Mouse (Mus musculus): ENCODE measurements around the gene Rel. TPM values are rescaled to one million over a fixed set of nuclear protein-coding genes. Genes with fewer than 3 reads are reported as not detected.
"Not testable (repeated sequence)": the region's sequence is repeated elsewhere in the genome, so short reads cannot be mapped to it uniquely, and the experiment has no call there.

Rel gene
- polyA plus RNA-seq, 1 experiment: 1.5 TPM

- no peaks in the 10 kb centered on the region for H3K27me3 ChIP-seq (ENCODE audit: control insufficient read depth, insufficient read depth, low read length)
- WGBS: 95% methylated on average over 1 of the region's 1 CpGs
- H3K4me1 ChIP-seq (ENCODE audit: control insufficient read depth, insufficient read depth, low read length): peaks cover 3% of the 10 kb centered on the region
- H3K27ac ChIP-seq (ENCODE audit: insufficient read depth, low read length): no peak overlapping the region
- DNase-seq: no peak
- TF ChIP-seq POLR2A (IDR thresholded peaks at IDR 0.05; ENCODE audit: borderline replicate concordance, insufficient read depth, low read length) (no peak), CTCF (IDR thresholded peaks at IDR 0.05; ENCODE audit: borderline replicate concordance, insufficient read depth, low read depth, low read length) (no peak)
- H3K4me3 ChIP-seq (replicated peaks; ENCODE audit: insufficient read depth, low read depth, low read length): no peak overlapping the region
Measured at GRCm38 (mm10) chr11:23767928-23768327, 2.8 kb downstream of the Rel start.

- not testable (repeated sequence) for H3K27me3 ChIP-seq (ENCODE audit: control insufficient read depth, insufficient read depth, low read length); H3K4me1 ChIP-seq (ENCODE audit: control insufficient read depth, insufficient read depth, low read length); DNase-seq; H3K4me3 ChIP-seq (replicated peaks; ENCODE audit: insufficient read depth, low read depth, low read length); H3K27ac ChIP-seq (ENCODE audit: insufficient read depth, low read length)
- WGBS: 95% methylated on average over 5 of the region's 5 CpGs
Measured at GRCm38 (mm10) chr11:23767369-23767768, 3.4 kb downstream of the Rel start.

- H3K27me3 ChIP-seq (ENCODE audit: control insufficient read depth, insufficient read depth, low read length): no peaks in the 10 kb centered on the region
- WGBS: 97% methylated on average over 2 of the region's 2 CpGs
- TF ChIP-seq CTCF (IDR thresholded peaks at IDR 0.05; ENCODE audit: borderline replicate concordance, insufficient read depth, low read depth, low read length): no peak
- no peak for TF ChIP-seq POLR2A (IDR thresholded peaks at IDR 0.05; ENCODE audit: borderline replicate concordance, insufficient read depth, low read length)
- no peak for DNase-seq
- no peak overlapping the region for H3K27ac ChIP-seq (ENCODE audit: insufficient read depth, low read length)
- H3K4me3 ChIP-seq (replicated peaks; ENCODE audit: insufficient read depth, low read depth, low read length): no peak overlapping the region
- no peaks in the 10 kb centered on the region for H3K4me1 ChIP-seq (ENCODE audit: control insufficient read depth, insufficient read depth, low read length)
Measured at GRCm38 (mm10) chr11:23762635-23763034, 8.1 kb downstream of the Rel start.

- 91% methylated on average over 2 of the region's 2 CpGs for WGBS
- Histone ChIP-seq H3K27ac (ENCODE audit: insufficient read depth, low read length) (no peak overlapping the region), H3K4me1 (ENCODE audit: control insufficient read depth, insufficient read depth, low read length) (no peaks in the 10 kb centered on the region), H3K27me3 (ENCODE audit: control insufficient read depth, insufficient read depth, low read length) (no peaks in the 10 kb centered on the region), H3K4me3 (replicated peaks; ENCODE audit: insufficient read depth, low read depth, low read length) (no peak overlapping the region)
- TF ChIP-seq CTCF (IDR thresholded peaks at IDR 0.05; ENCODE audit: borderline replicate concordance, insufficient read depth, low read depth, low read length) (no peak), POLR2A (IDR thresholded peaks at IDR 0.05; ENCODE audit: borderline replicate concordance, insufficient read depth, low read length) (no peak)
- no peak for DNase-seq
Measured at GRCm38 (mm10) chr11:23758218-23758617, 12.6 kb downstream of the Rel start.

GRCm38 (mm10) chr11:23754329-23754728, 16.4 kb downstream of the Rel start:
- TF ChIP-seq POLR2A (IDR thresholded peaks at IDR 0.05; ENCODE audit: borderline replicate concordance, insufficient read depth, low read length): no peak
- no peaks in the 10 kb centered on the region for H3K27me3 ChIP-seq (ENCODE audit: control insufficient read depth, insufficient read depth, low read length)
- DNase-seq: no peak
- no peak overlapping the region for H3K27ac ChIP-seq (ENCODE audit: insufficient read depth, low read length)
- H3K4me1 ChIP-seq (ENCODE audit: control insufficient read depth, insufficient read depth, low read length): no peaks in the 10 kb centered on the region
- H3K4me3 ChIP-seq (replicated peaks; ENCODE audit: insufficient read depth, low read depth, low read length): no peak overlapping the region

GRCm38 (mm10) chr11:23753136-23753710, 17.5 kb downstream of the Rel start:
- no peak overlapping the region for H3K27ac ChIP-seq (ENCODE audit: insufficient read depth, low read length)
- 100% methylated on average over 1 of the region's 1 CpGs for WGBS
- H3K4me3 ChIP-seq (replicated peaks; ENCODE audit: insufficient read depth, low read depth, low read length): no peak overlapping the region
- TF ChIP-seq POLR2A (IDR thresholded peaks at IDR 0.05; ENCODE audit: borderline replicate concordance, insufficient read depth, low read length) (no peak), CTCF (IDR thresholded peaks at IDR 0.05; ENCODE audit: borderline replicate concordance, insufficient read depth, low read depth, low read length) (no peak)
- no peak for DNase-seq
- H3K27me3 ChIP-seq (ENCODE audit: control insufficient read depth, insufficient read depth, low read length): no peaks in the 10 kb centered on the region
- no peaks in the 10 kb centered on the region for H3K4me1 ChIP-seq (ENCODE audit: control insufficient read depth, insufficient read depth, low read length)

GRCm38 (mm10) chr11:23746102-23746501, 24.7 kb downstream of the Rel start:
- WGBS: 86% methylated on average over 4 of the region's 4 CpGs
- DNase-seq: no peak
- Histone ChIP-seq H3K4me3 (replicated peaks; ENCODE audit: insufficient read depth, low read depth, low read length) (no peak overlapping the region), H3K4me1 (ENCODE audit: control insufficient read depth, insufficient read depth, low read length) (no peaks in the 10 kb centered on the region), H3K27me3 (ENCODE audit: control insufficient read depth, insufficient read depth, low read length) (no peaks in the 10 kb centered on the region), H3K27ac (ENCODE audit: insufficient read depth, low read length) (no peak overlapping the region)
- TF ChIP-seq CTCF (IDR thresholded peaks at IDR 0.05; ENCODE audit: borderline replicate concordance, insufficient read depth, low read depth, low read length) (no peak), POLR2A (IDR thresholded peaks at IDR 0.05; ENCODE audit: borderline replicate concordance, insufficient read depth, low read length) (no peak)

GRCm38 (mm10) chr11:23744352-23744751, 26.4 kb downstream of the Rel start:
- TF ChIP-seq POLR2A (IDR thresholded peaks at IDR 0.05; ENCODE audit: borderline replicate concordance, insufficient read depth, low read length): no peak
- no peak for TF ChIP-seq CTCF (IDR thresholded peaks at IDR 0.05; ENCODE audit: borderline replicate concordance, insufficient read depth, low read depth, low read length)
- DNase-seq: no peak
- 95% methylated on average over 3 of the region's 3 CpGs for WGBS
- Histone ChIP-seq H3K27ac (ENCODE audit: insufficient read depth, low read length) (no peak overlapping the region), H3K27me3 (ENCODE audit: control insufficient read depth, insufficient read depth, low read length) (no peaks in the 10 kb centered on the region), H3K4me1 (ENCODE audit: control insufficient read depth, insufficient read depth, low read length) (no peaks in the 10 kb centered on the region), H3K4me3 (replicated peaks; ENCODE audit: insufficient read depth, low read depth, low read length) (no peak overlapping the region)

Data from cerebellum, adult 2 months (tissue).